Mouse (Mus musculus) v-Abl transformed pro-B cells (cell line): ENCODE measurements around the gene Igsf8.

Source experiments
- in situ Hi-C, 2 experiments: fragments of 400-800 bp; cut with MboI; formaldehyde crosslinking; loops; one replicate each; pipeline ENCODE4 v1.15.1; 2025; ENCODE audit not compliant: unreplicated experiment in 2 of 2

Gene Igsf8

DNA sequence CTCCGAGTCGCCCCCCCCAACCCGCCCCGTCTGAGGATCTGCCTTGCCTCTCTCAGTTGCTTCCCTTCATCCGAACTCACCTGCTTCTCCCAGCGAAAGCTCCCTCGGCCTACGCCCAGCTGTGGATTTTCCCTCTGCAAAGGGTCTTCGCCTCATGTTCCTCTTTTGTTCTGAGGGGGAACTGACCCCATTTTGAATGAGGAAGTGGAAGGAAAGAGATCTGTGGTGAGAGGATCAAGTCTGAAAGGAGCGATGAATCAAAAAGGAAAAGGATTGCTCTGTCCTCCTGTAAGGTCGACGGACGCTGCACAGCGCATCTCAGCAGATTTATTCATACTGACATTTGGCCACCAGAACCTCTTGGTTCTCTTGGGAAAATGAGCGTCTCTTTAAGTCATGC lies 74.4 kb downstream of the Igsf8 start:
- in situ Hi-C loops, result loop anchor here in 1 of 2 experiments (25.0 kb wide), 1 partner anchor 524 kb away; no protein-coding TSS in a partner anchor

DNA sequence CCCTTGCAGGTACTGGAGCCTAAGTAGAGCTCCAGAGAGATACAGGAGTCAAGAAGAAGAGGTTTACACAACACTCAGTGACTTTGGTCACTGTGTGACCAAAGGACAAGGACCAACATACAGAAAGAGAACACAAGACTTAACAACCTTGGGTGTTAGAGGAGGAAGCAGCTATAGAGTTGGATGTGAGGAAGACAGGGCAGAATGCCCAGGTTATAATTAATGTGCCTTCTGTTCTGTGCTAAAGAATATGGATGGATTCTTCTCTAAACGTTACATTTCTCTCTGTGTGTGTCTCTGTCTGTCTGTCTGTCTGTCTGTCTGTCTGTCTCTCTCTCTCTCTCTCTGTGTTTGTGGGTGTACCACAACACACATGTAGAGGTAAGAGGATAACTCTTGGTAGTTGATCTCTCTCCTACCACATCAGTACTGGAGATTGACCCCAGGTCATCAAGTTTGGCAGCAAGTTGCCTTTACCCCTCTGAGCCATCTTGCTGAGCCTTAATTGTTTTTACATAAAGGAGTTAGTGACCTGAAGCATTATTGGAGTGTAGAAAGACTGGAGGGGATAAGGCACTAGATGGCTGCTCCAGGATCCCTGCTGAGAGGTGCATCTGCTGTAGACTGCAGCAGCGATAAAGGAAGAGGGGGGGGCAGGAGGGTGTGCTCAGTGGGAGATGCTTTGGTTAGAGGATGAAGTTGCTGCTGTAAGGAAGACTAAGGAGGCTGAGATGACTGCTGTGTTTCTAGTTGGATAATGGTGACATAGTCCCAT lies 76.2 kb downstream of the Igsf8 start:
- in situ Hi-C loops, result loop anchor here in 1 of 2 experiments (25.0 kb wide), 1 partner anchor 525 kb away; no protein-coding TSS in a partner anchor

DNA sequence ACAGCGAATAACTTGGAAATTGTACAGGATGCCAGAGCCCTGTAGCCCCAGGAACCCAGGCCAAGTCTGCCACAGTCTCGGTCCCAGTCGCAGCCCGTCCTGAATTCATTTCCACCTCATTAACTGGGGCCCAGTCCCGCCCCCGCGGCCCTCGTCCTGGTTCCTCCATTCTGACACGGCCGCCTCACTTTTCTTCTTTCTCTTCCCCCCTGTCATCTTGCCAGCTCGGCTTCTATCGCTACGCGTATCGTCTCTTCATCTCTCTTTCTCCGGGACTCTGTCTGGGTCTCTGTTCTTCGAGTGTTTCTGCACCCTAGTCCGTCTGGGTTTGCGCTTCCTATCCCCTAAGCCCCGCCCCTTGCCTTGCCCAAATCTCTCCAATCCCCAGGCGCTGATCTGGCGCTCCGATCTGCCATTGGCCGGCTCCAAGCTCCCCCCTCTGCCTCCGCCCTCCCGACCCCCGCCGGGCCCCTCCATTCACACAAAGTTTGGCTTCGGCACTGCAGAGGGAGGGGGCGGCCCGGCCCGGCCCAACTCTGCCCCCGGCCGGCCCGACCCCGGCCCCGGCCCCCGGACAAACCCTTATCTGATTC lies 79.4 kb downstream of the Igsf8 start, which contains the start of gene Kcnj10:
Gene Kcnj10 (plus strand): TSS at position 482 of the 593 bp plus-strand sequence.
- in situ Hi-C loops, result loop anchor here in 1 of 2 experiments (25.0 kb wide), 1 partner anchor 529 kb away; no protein-coding TSS in a partner anchor

DNA sequence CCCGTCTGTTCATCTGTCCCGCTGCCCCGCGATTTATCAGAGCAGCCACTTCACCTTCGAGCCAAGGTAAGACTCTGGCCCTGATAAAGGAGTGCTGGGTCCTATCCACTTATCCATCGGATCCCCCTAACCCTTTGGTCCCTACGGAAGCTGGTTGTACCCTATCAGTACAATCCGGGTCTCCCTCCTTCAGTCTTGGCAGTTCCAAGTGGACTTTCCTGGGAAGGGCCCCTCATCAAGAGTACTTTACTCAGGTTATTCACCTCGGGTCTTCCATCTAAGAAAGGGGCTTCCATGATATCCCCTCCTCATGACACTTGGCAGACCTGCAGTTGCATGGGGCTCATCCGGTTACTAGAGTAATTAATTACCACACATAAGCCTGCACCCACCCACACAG lies 79.9 kb downstream of the Igsf8 start:
- in situ Hi-C loops, result loop anchor here in 1 of 2 experiments (25.0 kb wide), 1 partner anchor 529 kb away; no protein-coding TSS in a partner anchor

DNA sequence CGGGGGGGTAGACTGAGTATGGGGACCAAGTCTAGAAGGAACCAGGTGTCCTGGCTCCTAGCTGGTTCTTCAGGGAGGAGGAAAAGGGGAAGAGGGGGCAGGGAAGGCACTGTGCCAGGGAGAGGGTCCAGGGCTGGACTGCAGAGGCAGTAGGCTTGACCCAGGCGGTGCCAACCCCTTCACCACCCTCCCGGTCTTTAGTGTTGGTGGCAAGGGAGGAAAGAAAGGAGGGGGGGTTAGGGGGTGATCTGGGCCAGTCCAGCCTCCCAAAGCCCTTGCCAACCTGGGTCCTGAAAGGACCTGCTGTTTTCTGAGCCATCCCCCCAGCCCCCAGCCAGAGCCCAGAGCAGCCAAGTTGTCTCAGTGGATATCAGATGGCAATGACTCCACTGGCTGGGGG lies 81.3 kb downstream of the Igsf8 start:
- in situ Hi-C loops, result loop anchor here in 1 of 2 experiments (25.0 kb wide), 1 partner anchor 530 kb away; no protein-coding TSS in a partner anchor

DNA sequence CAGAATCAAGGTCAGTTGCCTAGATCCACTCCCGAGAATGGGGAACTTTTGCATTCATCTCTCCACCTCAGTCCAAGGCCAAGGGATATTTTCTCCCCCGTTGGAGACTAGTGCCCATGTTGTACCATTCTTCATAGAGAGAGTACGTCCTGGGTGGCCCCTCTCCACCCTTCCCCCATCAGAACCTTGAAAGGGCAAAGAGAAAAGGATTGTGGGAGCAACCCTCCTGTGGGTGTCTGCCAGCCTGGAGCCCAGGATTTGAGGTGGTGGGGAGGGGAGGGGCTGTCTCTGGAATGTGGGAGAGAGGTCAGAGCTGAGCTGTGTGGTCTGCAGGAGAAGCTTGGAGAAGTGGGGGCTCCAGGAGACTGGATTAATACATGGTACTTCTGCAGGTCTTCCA lies 82.5 kb downstream of the Igsf8 start:
- in situ Hi-C loops, result loop anchor here in 1 of 2 experiments (25.0 kb wide), 1 partner anchor 532 kb away; no protein-coding TSS in a partner anchor

DNA sequence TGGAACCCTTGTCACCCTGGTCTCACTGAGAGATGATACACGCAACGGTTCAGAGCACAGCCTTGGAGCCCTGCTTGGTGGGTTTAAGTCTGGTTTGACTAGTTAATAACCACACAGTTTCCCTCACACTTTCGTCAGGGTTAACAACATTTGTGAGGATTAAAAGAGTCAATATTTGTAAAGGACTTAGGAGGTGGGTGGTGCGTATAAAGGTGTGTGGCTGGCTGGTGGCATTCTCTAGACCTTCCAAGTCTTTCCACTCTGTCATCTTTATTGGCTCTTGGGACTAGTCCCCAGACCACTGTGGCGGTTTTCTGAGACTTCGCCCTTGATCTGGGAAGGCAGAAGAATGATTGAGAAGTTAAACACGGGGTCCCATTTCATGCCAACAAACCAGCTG lies 83.4 kb downstream of the Igsf8 start:
- in situ Hi-C loops, result loop anchor here in 1 of 2 experiments (25.0 kb wide), 1 partner anchor 533 kb away; no protein-coding TSS in a partner anchor

DNA sequence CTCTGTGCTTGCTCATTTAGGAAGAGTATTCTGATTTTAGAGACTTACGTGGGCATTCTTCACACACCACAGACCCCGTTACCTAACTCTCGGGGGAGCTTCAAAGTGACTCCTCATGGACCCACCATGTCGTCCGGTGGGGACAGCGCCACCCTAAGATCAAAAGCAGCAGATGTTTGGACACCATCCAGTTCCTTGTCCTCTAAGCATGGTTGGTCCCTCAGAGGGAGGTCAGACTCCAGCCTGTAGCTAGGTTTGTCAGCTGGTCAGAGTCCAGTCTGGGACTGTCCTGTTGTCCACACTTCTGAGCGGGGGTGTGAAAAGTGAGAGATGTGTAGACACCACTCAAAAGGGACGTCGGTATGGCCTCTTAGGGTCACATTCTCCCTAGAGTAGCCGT lies 85.3 kb downstream of the Igsf8 start:
- in situ Hi-C loops, result loop anchor here in 1 of 2 experiments (25.0 kb wide), 1 partner anchor 534 kb away; no protein-coding TSS in a partner anchor

DNA sequence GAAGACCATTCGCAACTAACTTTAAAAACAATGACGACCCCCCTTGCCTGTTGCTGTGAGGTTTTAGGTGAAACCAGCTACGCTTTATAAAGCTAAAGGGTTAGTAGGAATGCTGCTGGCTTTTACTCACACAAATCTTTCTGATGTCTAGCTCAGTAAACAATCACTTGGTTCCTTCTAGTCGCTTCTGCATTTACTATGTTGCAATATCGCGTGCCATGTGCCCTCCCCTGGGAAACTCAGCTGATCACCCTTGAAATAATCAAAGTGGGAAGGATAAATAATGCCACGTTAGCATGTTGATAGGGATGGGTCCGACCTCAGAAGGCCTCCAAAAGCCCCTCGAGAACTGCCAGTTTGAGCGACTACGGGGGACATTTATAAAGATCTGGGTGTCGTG lies 85.9 kb downstream of the Igsf8 start:
- in situ Hi-C loops, result loop anchor here in 1 of 2 experiments (25.0 kb wide), 1 partner anchor 535 kb away; no protein-coding TSS in a partner anchor

DNA sequence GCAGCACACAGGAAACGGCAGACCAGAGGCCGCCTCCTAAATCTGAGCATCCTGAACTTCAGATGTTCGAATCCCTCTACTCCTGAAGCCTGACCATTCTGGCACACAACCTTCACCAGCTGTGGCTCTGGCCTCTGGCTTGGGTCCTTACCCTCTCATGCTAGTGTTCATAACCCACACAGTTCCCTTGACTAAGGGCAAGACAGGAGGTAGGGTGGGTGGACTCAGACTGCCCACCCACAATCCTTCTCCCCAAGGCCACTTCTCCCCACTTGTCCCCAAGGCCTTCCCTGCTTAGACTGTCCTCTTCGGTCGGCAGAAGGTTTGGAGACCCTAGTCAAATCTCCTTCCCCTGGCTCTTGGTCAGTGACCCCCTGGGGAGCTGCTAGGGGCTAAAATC lies 88.1 kb downstream of the Igsf8 start:
- in situ Hi-C loops, result loop anchor here in 1 of 2 experiments (25.0 kb wide), 1 partner anchor 537 kb away; no protein-coding TSS in a partner anchor

DNA sequence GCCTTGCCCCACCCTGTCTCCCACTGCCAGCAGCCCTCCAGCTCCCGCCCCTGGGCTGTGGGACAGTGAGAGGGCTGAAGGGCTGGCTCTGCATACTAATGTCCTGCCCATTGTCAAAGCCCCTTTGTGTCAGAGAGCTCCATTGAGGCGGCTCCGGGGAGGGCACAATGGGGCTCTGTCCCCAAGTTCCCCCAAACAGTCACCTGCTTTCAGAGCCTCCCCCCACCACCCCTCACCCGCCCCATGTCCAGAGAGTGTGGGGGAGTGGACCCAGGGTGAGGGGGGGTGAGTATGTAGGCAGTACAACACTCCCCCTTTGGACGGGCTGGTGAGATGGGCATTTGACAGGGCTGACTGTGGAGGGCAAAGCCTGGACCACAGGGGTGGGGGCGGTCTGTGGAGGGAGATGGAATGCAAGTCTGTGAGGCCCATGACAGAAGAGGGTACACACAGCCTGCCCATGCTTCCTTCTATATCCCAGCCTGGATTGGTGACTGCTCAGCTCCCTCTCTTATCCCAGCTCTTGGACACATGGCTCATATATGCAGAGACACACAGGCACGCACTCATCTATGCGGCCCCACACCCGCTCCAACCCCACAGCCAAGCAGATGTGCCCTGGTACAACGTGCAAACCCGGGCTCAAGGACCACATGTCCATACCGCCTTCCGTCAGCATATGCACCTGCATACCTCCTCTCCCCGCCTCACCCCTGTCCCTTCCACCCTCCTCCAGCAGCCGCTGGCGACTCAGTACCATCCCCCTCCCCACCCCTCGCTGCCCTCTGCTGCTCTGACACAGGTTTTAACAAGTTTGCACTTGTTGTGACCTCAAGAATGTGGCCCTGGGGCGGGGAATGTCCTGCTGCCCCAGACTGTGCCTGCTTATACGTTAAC lies 88.7 kb downstream of the Igsf8 start:
- in situ Hi-C loops, result loop anchor here (10.0 to 25.0 kb wide), 3 partner anchors 525 to 1038 kb away; no protein-coding TSS in a partner anchor

DNA sequence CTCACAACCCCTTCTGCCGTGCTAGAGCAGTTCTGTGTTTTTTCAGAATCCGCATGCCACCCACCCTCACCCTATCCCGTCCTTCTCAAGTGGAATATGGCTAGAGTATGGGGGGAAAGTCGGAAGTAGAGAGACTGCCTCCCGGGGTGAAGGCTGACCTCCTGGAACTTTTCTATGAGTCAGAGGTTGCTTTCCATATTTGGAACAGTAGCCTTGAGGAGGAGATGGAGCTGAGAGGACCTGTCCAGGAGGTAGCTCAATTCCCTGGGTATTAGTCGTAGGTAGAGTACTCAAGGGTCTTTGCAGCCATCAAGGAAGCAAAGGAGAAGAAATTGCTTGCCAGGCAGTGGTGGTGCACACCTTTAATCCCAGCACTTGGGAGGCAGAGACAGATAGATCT lies 90.6 kb downstream of the Igsf8 start:
- in situ Hi-C loops, result loop anchor here in 1 of 2 experiments (10.0 to 25.0 kb wide), 2 partner anchors 527 to 1040 kb away; no protein-coding TSS in a partner anchor

DNA sequence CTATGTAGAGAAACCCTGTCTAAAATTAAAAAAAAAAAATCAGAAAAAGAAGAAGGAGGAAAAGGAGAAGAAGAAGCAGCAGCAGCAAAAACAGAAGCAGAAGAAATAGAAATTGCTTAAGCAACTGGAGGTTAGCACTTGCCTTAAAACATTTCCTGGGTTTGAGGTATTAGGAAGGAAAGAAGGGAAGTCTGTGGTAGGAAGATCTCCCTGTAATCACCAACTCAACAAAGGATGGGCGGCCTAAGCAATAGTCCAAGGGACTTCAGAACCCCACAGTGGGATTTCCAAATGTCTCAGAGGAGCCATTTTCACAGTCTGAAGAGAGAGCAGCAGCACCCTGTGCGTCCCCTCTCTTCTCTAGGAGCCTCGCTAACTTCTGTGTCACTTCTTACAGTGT lies 91.0 kb downstream of the Igsf8 start:
- in situ Hi-C loops, result loop anchor here in 1 of 2 experiments (10.0 to 25.0 kb wide), 2 partner anchors 528 to 1040 kb away; no protein-coding TSS in a partner anchor

DNA sequence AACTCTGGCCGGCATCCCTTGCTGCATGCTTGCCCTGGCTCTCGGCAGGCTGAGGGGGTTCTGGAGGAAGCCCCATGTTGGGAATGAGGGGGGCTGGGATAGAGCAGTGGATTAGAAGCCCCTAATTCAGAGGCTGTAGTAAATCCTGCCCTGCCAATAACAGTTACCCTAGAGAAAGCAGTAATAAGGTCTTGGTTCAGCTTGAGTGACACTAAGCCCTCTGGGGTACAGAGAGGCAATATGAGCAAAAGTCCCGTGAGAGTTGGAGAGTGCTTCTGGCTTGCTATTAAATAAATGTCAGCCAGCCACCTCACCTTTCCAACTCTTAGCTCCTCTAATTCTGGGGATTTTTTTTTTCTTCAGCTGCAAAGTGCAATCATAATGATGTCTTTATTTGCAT lies 93.9 kb downstream of the Igsf8 start:
- in situ Hi-C loops, result loop anchor here (5.0 to 25.0 kb wide), 3 partner anchors 308 to 1043 kb away; no protein-coding TSS in a partner anchor

DNA sequence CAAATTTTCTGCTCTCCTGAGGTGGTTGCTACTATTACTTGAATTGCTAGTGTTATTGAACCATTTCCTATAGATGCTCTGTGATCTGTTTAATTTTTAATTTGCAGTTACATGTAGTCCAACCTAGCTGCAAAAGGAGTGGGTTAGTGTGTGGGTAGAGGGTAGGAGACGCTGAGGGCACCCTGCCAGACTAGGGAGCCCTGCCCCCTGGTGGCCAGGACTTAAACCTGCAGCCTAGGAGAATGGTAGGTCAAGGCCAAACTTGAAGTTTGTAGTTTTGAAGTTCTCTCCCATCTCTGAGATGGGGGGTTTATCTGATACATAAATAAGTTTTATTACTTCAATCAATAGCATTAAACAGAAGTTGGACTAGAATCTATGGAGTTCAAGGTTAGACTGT lies 96.1 kb downstream of the Igsf8 start:
- in situ Hi-C loops, result loop anchor here (5.0 to 25.0 kb wide), 3 partner anchors 310 to 1045 kb away; no protein-coding TSS in a partner anchor

DNA sequence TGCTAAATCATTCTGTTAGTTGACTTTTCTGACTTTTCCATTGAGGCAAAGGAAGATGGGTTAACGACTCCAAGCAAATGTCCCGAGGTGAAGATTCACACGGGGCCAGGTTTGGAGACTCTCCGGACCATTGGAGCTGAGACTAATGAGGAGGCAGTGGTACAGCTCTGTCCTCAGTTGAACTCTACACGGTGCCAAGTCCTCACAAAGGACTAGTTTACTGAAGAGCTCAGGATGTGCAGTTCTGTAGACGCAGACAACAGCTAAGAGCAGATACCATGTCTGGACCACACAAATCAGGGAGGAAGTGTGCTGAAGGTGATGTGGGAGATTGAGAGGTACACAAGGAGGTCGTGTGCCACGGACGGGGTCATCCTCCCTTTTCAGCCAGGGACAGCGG lies 96.9 kb downstream of the Igsf8 start:
- in situ Hi-C loops, result loop anchor here (5.0 to 25.0 kb wide), 3 partner anchors 311 to 1046 kb away; no protein-coding TSS in a partner anchor

DNA sequence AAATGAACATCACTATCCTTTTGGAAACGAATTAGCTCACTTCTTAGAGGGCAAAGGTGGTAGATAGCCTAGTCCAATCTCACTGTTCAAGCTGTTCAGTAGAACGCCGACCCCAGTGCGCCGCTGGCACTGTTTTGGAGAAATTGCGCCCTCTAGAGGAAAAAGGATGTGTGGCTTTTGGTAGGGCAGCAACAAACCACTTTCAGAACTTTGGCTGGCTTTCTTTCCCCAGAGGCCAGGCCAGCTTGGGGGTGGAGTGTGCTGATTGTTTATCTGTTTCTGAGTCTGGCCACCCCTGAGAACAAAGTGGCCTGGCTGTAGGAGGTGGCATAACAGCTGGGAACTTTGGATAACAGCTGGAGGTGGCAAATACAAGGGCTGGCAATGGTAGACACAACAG lies 103.2 kb downstream of the Igsf8 start:
- in situ Hi-C loops, result loop anchor here in 1 of 2 experiments (25.0 kb wide), 1 partner anchor 1052 kb away; no protein-coding TSS in a partner anchor

DNA sequence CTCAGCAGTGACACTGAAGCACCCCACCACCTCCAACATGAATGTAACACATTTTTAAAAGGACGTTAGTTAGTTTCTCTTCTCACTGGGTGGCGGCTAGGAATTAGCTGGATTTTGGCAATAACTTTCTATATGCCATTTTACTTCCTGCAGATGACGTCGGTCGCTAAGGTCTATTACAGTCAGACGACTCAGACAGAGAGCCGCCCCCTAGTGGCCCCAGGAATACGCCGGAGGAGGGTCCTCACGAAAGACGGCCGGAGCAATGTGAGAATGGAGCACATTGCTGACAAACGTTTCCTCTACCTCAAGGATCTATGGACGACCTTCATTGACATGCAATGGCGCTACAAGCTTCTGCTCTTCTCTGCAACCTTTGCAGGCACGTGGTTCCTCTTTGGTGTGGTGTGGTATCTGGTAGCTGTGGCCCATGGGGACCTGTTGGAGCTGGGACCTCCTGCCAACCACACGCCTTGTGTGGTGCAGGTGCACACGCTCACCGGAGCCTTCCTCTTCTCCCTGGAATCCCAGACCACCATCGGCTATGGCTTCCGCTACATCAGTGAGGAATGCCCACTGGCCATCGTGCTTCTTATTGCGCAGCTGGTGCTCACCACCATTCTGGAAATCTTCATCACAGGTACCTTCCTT lies 107.5 kb downstream of the Igsf8 start:
- in situ Hi-C loops, result loop anchor here in 1 of 2 experiments (25.0 kb wide), 1 partner anchor 1057 kb away; no protein-coding TSS in a partner anchor
